Mouse (Mus musculus): ENCODE measurements around the gene Slc26a8.
"Not testable (repeated sequence)": the region's sequence is repeated elsewhere in the genome, so short reads cannot be mapped to it uniquely, and the experiment has no call there.

The Slc26a8 gene

GRCm38 (mm10) chr17:28689586-28690283 lies at the start of gene Slc26a8:
Slc26a8 (minus strand) TSS chr17:28690233.
- peak; percentile 36 for DNase-seq (ENCODE audit: low spot score)

DNA sequence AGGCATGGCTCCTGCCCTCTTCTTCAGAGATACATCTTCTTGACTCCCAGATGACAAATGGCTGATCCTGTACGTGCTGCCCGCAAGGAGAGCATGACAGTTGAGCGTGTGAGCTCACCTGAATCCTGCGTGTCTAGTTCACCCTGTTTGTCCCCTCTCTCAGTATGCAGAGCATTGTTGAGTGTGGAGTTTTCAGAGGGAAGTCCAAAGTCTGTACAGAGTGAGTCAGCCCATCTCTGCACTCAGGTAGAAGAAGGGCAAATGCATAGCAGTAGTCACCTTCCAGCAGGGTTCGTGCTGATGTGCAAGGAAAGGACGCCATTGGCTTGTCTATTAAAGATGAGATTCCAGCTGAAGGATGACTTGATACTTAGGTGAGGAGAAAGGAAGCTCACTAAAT lies 49.2 kb upstream of the Slc26a8 start:
- no peak for DNase-seq (ENCODE audit: low spot score)

DNA sequence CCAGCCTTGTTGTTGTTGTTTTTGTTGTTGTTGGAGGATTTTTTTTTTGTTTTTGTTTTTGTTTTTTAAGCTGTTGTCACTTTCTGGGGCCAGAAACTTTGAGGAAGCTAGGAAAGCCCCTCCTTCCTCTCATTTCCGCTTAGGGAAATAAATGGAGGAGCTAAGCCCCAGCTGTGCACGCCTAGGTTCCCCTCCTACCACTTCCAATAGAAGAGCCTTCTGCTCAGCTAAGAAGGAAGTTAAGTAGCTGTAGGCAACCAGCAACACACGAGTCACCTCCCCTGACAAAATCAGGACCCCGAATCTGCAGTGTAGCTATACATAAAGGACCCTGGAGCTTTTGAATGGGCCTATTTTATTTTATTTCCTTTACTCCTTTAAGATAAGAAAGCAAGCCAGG lies 47.9 kb upstream of the Slc26a8 start:
- DNase-seq (ENCODE audit: low spot score), result no peak

- no peak for DNase-seq (ENCODE audit: low spot score)
Measured at GRCm38 (mm10) chr17:28736486-28736885, 46.5 kb upstream of the Slc26a8 start.

DNA sequence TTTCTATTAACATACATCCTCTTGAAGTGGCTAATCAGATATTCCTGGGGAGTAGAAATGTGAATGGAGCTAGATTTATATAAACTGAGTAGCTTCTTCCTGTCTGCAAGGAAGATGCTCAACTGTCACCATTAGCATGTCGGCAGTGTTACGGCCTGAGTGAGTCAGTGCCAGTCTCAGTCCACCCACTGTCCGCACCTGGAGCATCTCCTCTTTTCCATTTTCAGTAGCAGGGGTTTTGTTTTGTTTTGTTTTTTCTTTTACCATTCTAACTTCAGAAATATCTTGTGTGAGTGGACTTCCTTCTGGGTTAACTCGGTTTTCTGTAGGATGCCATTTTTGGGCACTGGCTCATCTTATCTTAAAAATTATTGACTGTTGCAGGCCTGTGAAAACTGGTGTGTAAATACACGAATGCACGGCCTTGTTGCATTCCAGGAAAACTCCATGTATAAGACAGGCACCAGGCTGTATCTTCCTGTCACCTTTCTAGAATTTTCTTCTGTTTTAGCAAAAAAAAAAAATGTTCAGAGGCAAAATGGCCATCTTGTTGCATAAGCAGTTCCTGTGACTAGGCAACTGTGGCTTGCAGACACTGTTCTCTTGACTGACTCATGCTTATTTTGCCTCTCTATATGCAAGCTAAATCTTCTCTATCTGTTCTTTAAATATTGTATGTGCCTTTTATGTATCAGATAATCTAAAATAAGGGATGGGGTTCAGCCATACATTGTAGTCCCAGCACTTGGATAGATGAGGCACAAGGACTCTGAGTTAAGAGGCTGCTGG lies 45.5 kb upstream of the Slc26a8 start:
- DNase-seq (ENCODE audit: low spot score), result no peak

GRCm38 (mm10) chr17:28727511-28727910 lies 37.5 kb upstream of the Slc26a8 start:
- not testable (repeated sequence) for DNase-seq (ENCODE audit: low spot score)

DNA sequence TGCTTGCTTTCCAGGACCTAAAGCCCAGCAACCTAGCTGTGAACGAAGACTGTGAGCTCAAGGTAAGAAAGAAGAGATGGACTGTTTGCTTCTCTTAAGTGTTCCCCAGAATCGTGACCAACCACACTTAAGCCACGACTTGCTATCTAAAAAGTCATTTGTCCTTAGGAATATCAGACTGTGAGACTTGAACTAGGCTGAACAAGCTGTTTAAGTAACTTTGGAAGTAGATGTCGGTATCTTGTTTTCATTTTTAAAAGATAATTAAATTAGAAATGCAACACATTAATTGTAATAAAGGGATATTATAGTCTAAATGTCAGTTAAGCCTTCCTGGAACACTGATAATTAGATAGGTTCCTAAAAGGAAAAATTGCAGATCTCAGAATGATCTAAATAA lies 35.8 kb upstream of the Slc26a8 start, which contains the start of gene AC170998.1:
TSS of gene AC170998.1 (plus strand) at position 301 of the 400 bp plus-strand sequence.
- no peak for DNase-seq (ENCODE audit: low spot score)

DNA sequence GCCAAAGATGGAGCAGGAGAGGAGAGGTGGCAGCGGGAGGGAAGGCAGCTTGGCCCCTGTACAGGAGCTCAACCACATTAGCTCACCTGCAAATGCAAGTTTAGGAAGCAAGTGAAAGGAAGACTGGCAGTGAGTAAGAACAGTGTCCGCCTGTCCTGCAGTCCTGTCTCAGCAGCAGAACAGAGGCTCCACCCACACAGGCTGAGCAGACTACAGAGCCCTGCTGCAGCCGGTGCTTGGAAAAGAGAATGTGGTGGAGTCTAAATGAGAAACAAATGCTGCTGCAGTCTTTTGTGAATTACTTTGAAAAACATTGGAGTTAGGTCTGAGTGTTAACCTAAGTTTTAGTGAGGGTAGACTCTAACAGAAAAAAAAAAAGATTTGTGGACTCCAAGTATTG lies 27.5 kb upstream of the Slc26a8 start:
- no peak for DNase-seq (ENCODE audit: low spot score)

GRCm38 (mm10) chr17:28715832-28716548 lies 26.0 kb upstream of the Slc26a8 start:
- no peak for DNase-seq (ENCODE audit: low spot score)

GRCm38 (mm10) chr17:28714006-28714405 lies 24.0 kb upstream of the Slc26a8 start:
- no peak for DNase-seq (ENCODE audit: low spot score)

GRCm38 (mm10) chr17:28712305-28712704 lies 22.3 kb upstream of the Slc26a8 start:
- no peak for DNase-seq (ENCODE audit: low spot score)

DNA sequence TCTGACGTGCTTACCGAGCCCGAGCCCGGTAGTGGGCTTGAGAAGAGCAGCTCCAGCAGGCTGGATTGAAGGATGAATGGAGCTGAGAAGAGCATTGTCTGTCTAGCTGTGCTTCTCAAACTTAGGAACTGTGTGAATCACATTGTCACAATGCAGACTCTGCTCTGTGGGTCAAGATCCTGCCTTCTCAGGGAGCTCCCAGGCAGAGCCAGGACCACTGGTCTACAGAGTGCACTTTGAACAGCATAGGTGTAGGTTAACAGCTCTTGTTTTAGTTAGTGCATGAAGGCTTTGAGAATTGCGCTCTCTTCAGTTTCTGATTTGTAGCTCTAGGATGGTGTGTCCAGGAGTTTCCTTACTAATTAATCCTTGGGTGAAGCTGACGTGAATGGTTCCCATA lies 21.2 kb upstream of the Slc26a8 start:
- no peak for DNase-seq (ENCODE audit: low spot score)

GRCm38 (mm10) chr17:28710291-28710688 lies 20.3 kb upstream of the Slc26a8 start:
- DNase-seq (ENCODE audit: low spot score), result no peak

DNA sequence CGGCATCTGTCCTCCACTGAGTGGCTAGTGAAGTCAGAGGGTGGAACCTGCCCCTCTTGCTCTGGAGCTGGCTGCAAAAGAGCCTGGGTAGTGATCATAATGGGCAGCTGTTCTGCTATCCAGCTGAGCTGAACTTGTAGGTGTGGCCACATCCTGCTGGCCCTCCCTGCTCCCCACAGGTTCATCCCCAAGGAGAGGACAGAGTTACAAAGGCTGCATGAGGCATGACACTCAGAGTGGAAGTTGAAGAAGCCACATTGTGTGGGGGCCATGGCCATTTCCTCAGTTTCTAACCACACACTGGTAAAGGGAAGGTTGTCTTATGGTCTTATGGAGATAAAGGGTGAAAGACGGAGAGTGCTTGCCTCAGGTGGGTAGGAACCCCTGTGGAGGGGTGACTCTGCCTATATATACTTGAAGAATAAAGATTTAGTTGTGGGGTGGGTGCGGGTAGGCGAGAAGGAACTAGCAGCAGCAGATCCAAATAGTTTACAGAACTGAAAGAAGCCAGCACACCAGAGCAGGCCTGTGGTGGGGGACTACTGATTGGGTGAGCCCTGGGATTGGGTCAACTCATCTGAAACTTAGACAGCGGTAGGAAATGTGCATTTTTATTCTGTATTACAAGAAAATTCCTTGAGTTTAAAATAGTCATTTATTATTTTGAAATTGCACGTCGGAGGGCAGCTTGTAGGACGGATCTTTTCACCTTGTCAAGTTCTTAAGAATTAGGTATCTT lies 19.7 kb upstream of the Slc26a8 start:
- DNase-seq (ENCODE audit: low spot score), result no peak

GRCm38 (mm10) chr17:28708989-28709388 lies 19.0 kb upstream of the Slc26a8 start:
- DNase-seq (ENCODE audit: low spot score), result no peak

DNA sequence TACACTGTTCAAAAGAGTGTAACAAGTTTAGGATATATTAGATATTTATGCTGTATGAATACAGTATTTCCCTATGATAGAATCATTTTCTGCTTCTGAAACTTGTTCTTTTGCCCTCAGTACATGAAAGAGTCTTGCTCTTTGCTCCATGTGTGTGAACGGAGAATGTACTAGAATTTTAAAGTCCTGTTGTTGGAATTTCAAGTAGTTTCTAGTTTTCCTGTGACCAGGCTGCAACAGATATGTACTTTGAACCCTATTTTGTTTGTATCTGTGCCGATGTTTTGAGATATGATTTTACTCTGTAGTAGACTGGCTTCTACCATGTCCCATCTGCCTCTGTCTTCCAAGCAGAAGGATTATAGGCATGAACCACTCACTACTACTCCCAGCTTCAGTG lies 17.8 kb upstream of the Slc26a8 start:
- no peak for DNase-seq (ENCODE audit: low spot score)

DNA sequence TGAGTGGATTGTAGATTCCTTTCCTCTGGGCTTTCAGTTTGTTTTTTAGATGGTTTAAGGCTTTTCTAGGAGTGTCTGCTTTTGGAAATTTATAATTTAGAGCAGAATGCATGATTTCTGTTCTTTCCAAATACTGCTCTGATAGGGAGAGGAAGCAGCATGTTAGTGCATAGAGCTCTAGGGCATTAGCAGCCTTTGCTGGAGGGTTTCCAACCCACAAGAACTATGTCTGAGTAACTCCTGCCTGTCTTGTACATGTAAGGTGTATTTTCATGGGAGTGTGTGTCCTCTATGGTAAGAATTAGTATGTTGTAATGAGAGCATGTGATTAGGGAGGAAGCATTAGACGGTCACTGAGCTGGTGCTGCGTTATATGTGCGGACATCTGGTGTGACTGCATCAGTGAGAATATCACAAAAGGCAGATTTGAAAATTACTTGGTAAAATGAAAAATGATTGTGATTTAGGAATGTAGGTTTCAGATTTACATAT lies 17.1 kb upstream of the Slc26a8 start:
- no peak for DNase-seq (ENCODE audit: low spot score)

DNA sequence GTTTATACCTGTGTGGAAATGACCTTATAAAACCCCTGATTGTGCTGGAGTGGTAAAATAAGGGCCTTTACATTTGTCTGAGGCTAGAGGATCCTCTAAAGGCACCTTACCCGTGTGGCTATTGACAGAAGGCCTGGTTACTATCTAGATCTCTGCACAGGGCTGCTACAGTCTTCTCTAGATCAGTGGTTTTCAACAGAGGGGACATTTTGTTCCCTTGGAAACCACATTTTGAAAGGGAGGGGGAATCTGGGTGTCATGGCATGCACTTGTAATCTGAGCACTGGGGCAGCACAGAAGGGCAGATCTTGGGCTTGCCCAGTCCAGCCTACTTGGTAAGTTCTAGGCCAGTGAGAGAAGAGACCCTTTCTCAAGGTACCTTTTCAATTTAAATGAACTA lies 16.7 kb upstream of the Slc26a8 start:
- no peak for DNase-seq (ENCODE audit: low spot score)

- DNase-seq (ENCODE audit: low spot score), result no peak
Measured at GRCm38 (mm10) chr17:28702646-28703045, 12.6 kb upstream of the Slc26a8 start.

- DNase-seq (ENCODE audit: low spot score), result no peak
Measured at GRCm38 (mm10) chr17:28701737-28702136, 11.7 kb upstream of the Slc26a8 start.

DNA sequence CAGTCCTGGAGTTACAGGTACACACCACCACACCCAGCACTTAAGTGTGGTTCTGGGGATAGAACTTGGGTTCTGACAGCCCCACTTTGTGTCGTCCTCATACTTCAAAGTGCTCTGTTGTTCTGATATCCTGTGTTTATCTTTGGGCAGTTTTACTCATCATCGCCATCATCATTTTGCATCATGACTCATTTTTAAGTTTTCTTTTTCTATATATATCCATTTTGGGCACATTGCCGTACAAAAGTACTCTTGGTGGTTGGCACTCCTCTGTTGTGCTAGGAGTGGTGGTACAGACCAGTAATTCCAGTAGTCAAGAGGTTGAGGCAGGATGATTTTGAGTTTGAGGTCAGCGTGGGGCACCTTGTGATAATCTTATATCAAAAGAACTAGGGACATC lies 11.1 kb upstream of the Slc26a8 start:
- DNase-seq (ENCODE audit: low spot score), result no peak

GRCm38 (mm10) chr17:28699789-28700188 lies 9.8 kb upstream of the Slc26a8 start:
- no peak for DNase-seq (ENCODE audit: low spot score)
